Mouse (Mus musculus) granulocyte monocyte progenitor cell, adult 5-6 weeks (primary cell): Measurements from ENCODE around the gene Rnf19b. TPM values are rescaled to one million over a fixed set of nuclear protein-coding genes. Genes with fewer than 3 reads are reported as not detected.
A peak's percentile ranks its signal among the peaks of the same experiment; 100 is the strongest.

Experiments
- ATAC-seq: replicated peaks from 2 replicates; pipeline ENCODE4 v1.8.0; 2016; ENCODE audit warnings: mild to moderate bottlenecking, moderate TSS enrichment, inconsistent platforms; ENCODE audit not compliant: poor library complexity, severe bottlenecking
- total RNA-seq, 2 experiments: library from RNA; stranded (forward) in 1 of 2; stranded (reverse) in 1 of 2; fragments of 200-712, 200-1000 nt in 1 of 2; fragments of >200 nt in 1 of 2; fragmentation: Nextera tagmentation in 1 of 2; gene quantifications; 2 replicates each; pipeline ENCODE4 v1.2.3; 2014 to 2017

Rnf19b gene
- total RNA-seq, 2 experiments from 2014 or later = 30.6 to 75.1 TPM

DNA sequence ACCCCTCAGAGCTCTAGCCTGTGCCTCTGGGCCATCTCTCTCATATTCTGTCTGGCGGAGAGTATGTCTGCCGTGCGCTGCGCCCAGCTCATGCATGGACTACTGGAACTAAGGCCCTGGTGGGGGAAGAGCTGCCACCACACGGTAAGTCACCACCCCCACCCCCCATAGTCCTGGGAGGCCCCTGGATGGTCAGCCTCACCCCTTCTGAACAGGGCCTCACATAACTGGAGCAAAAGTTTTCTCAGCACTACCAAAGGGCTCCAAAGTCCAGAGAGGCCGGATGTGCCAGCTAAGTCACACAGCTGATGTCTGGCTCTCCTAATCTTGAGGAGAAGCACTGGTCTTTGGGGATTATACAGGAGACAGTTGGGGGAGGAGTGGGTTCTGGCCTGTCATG lies 52.7 kb downstream of the Rnf19b start:
- no peak for ATAC-seq

DNA sequence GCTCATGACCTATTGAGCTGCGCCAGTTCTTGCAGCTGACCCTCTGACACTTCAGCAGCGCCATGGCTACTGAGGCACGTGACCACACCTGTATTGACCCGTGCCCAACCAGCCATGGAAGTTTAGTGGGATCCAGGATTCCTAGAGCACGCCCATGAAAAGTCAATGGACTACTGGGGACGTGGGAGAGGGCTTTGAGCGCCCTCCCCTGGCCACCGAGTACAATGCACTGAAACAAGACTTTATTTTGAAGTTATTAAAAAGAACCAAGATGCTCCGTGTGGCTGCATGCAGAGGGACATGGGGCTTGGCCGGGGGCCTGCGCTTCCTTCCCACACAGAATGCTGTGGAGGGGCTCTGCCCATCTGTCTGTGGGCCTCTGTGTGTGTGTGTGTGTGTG lies 53.3 kb downstream of the Rnf19b start:
- no peak for ATAC-seq

DNA sequence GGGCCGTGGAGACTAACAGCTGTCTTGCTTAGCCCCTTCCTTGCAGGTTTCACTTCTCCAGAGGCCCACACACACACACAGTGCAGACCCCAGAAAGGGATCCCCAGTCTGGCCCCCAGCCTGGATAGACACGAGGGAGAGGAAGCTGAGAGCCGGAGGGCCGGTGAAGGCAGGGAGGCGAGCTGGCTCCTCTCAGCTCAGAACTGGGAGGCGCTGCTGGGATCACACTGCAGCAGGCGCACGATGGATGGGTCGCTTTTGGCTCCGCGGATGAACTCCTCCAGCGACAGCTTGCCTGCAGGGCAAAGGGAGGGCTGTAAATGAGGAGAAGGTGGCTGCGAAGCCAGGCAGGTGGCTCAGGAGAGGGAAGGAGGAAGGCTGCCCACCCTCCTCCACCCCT lies 54.2 kb downstream of the Rnf19b start:
- no peak for ATAC-seq

DNA sequence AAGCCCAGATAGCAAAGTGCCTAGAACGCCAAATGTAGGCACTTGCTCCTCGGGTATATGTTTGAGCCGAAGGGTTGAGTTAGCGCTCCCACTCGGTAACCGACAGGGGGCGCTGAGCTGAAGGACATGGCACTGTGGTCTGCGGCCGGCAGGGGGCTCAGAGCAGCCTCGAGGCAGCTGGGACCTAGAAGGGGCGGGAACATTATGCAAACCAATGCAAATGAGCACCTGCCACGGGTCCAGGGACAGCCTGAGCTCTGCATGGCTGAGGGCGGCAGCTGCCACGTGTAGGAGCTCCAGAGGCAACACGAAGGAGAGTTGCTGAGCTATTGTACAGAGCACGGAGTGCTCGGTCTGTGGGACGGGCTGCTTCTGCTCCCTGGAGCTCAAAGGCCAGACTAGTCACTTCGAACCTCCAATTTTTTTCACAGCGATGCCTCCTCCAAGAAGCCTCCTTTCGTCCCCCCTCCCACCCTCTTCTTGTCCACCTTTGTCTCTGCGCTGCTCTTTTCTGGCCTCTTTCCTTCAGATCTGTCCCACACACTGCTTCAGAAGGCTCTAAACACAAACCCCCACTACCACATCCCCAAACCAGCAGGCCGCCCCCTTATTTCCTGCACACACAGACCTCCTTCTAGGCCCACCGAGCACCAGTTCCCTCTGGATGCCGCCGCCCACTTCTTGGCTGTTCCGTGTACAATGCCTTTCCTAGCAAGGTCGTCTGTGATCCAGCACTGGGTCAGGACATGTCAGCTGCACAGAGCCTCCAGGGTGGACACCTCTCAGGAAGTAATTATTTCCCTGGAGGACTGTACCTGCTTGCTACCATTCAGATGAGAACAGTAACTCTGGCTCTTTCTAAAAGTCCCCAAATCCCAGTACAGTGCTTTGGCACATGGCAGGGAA lies 55.3 kb downstream of the Rnf19b start:
- ATAC-seq = peak; percentile 93

DNA sequence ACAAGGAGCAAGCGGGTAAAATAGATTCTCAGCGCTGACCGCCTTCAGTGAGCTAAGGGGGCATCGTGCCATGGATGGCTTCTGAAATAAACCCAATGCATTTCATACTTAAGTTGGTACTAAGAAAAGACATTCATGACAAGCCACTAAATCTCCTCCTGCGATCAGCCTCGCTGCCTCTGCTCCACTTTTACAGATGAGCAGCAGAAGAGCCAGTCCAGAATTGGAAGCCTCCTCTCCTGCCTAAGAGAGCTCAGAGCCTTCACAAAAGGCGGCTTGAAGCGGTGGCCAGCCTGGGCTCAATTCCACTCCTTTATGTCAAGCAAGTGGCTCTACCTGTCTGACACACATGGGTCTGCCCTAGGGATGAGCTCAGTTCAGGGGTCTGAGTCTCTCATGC lies 58.6 kb downstream of the Rnf19b start:
- no peak for ATAC-seq

DNA sequence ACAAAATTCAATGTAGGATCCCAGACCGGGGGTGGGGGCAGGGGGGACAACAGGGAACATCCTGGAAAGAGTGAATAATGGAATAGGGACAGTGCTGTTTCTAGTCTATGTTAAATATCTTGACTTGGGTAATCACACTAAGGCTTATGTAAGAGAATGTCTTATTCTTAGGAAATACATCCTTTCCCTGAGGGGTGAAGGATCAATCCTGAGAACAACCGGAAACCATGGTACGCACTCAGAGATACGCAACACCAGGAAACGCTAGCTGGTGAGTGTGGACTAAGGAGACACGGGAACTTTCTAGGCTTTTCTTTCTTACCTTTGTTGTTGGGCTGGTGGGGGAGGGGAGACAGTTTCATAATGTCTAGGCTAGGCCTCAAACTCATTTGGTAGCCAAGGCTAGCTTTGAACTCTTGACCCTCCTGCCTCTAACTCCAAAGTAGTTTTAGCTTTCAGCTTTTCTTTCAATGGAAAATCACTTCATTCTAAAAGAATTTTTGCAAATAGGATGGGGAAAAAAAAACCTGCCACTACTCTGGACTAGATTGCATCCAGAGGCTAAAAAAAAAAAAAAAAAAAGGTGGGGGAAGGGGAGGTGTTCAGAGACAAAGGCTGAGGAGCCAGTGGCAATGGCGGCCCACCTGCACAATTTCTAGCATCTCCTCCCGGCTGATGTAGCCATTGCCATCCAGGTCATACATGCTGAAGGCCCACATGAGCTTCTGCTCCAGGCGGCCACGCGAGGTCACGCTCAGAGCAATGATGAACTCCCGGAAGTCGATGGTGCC lies 59.8 kb downstream of the Rnf19b start:
- no peak for ATAC-seq

DNA sequence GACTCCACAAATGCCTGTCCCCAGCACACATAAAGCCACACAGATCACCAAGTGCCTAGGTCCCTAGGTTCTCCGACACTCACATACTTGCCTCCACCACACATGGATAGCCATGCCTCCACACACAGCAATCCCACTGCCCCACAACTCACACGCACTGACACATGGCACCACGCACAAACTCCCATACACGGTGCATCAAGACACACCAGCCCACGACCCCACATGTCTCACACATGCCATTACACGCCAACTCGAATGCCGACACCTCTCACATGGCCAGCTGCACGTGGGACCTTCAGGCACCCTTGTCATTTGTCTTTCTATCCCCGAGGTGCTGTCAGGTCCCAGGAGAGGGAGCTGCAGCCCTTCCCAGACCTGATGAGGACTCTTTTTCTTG lies 61.6 kb downstream of the Rnf19b start:
- ATAC-seq = no peak

DNA sequence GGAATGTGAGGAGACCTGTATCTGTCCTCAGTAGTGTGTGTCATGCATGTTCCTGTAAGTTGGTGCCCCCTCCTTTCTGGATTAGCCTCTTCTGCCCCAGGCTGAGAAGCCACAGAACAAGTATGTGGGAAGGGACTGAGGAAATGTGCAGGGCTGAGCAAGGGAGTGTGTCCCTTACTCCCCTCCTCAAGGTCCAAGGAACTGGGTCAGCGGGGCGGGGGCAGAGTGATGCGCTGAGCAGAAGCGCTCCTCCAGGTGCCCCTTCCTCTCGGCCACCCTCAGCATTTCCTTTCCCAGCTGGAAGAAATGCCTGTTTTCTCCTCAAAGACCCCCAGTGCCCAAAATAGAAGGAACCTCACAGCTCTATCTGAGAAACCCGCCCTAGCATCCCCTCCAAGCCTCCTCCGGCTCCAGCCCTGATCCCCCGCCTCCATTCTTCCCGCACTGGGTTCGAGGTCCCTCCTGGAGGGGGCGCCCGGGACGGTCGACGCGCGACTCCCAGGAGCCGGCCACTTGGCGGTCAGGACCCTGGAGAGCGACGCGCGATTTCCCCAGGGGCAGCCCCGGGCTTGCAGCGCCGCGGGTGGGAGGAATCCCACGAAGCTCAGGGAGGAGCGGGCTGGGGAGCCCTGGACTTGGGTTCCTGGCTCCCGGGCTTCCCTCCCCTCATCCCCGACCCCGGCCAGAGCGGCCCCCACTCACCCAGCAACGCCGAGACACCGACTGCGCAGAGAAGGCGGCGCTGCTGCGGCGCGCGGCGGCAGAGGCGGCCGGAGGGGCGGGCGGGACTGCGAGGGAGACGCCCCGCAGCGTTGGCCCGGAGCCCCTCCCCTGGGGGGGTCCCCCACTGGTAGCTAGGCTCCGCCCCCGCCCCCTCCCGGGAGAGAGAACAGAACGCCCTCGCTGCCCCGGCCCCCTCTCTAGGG lies 62.7 kb downstream of the Rnf19b start:
- ATAC-seq = peak; percentile 90

DNA sequence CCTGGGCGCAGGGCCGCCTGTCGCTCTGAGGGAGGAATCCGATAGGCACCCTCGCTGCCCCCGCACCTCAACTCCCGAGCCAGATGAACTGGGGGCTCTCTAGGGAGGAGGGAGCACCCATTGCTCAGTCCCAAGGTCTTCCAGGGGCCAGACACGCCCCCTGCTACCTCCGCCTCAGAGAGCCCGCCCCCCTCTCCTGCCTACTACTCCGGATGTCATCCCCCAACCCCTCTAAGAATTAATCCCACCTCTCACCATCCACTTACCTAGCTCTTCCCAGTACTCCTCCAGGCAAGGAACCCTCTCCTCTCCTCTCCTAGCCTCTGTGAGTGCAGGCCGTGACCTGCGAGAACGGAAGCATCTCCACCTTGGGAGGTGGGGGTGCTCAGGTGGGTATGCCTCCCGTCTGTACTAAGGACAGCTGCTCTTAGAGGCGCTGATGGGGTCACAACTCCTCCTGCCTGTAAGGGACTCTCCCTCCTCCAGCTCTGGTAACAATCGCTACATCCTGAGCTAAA lies 63.6 kb downstream of the Rnf19b start, which contains the start of gene Hpca:
Gene Hpca, minus strand, starts transcription at position 468 of the 518 bp plus-strand sequence.
- ATAC-seq = no peak

DNA sequence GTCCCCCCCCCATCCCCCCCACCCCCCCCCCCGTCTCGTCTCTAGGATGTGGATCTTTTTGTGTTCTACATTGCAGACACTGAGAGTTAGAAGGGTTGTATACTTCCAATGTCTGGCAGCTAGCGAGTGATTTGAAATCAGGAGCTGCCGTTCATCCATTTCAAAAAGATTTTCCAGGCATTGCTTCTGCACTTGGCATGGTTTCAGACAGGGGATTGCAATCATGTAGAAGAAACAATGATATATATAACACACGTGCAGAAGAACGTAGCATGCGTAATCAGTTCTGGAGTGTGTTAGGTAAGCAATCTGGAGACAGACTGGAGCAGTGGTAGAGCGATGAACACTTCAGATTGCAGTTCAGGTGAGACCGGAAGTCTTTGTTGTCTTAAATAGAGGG lies 64.0 kb downstream of the Rnf19b start:
- no peak for ATAC-seq

DNA sequence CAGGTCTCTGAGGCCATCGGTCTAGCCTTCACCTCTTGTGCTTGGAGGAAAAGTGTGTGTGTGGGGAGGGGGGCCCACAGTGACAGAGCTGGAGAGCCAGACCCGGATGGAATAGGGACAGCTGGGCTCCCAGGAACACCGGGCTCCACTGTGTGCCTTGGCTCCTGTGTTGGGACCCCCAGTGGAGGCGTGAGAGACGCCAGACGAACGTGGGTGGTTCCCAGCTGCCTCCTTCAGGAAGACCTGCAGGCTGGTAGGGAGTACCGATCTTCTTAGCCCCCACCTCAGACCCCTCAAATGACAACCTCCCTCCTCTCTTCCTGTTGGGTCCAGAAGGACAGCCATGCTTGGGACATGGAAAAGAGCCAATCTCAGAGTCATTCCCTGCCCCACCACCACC lies 64.6 kb downstream of the Rnf19b start:
- no peak for ATAC-seq

DNA sequence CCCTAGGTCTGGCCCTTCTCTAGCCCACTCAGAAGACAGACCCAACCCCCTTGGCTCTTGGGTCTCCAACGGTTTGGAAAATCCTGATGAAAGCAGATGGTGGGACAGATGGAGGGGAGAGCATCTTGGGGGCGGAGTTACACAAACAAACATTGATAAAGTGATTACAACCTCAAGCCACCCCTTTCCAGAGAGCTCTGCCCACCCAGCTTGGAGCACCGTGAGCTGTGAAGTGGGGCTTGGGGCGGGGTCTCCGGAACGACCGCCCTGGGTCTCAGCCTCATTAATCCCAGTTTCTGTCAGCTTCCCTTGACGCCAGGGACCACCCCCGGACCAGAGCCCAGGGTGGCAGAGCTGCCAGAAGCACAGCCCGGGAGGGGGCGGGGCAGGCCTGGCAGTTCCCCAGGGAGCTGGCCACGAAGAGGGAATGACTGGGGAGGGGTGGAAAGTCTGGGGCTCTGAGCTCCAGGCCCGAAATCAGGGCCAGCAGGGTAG lies 66.6 kb downstream of the Rnf19b start:
- ATAC-seq = no peak

DNA sequence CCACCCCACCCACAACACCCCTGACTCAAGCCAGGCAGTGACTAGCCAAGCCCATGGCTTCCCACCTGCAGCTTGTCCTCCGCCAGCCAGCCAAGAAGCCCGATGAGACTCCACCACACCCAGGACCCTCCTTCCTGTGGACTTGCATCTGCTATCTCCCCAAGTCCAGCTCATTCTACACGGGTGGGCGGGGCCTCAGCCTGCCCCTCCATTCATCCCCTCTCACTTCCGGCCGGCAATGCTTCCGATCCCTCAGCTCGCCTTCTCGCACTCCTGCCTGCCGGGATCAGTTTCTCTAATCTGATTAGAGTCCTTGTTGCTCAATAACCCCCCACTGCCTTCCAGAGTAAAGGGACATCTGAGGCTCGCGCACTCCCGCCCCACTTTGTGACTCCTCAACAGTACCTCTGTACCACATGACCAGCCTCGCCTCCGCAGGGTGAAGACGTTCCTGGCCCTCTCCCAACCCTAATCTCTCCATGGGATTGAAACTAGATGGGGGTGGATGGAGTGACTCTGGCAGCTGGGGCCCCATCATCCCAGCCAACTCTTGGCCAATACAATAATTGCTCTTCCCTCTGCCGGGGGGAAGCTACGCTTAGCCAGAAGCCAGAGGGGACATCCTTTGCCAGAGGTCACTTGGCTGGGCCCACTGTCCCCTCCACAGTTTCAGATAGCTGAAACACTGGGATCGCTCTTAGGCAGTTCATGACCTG lies 67.8 kb downstream of the Rnf19b start:
- no peak for ATAC-seq

DNA sequence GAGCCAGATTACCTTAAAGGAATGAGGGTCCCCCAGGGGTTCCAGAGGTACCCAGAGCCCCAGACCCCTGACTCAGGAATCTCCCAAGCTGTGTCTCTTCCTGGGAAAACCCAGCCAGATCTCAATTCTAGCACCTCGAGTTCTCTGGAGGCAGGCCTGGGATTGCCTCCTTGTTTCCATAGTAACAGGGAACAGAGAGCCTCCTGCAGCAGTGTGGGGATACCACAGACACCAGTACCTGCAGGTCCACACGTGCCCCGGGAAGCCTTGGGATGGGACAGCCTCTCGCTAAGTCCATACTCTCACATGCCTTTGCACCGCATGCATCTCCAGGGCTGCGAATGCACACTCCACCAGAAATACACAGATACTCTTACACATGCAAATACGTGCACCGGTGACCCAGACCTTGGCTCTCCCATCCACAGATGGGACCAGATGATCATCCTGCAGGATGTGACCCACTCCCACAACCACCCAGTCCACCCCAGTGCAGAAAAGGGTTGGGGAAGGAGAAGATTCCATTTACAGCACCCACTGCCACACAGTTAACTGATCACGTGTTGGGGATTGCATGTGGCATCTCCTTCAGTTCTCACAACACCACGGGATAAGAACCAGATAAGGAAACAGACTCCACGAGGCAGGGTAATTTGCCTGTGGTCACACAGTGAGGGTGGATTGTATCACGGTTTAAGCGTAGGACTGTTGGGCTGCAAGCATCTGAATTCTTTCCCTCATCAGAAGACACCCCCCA lies 70.7 kb downstream of the Rnf19b start:
- no peak for ATAC-seq

DNA sequence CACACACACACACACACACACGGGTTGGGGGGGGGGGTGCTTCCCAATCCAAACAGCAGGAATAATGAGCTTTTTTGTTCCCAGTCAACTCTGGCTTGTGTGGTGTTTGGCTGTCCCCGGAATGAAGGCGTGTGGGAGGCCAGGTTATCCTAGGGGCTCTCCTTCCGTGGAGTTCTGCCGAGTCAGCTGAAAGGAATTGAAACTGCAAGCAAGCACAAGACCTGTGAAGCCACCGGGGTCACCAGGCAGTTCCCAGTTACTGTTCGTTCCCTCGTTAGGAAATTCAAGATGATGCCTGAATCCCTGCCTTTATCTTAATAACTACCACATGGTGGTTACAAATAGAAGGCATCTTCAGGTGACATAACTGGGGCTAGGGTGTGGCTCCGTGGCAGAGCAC lies 71.3 kb downstream of the Rnf19b start:
- no peak for ATAC-seq

DNA sequence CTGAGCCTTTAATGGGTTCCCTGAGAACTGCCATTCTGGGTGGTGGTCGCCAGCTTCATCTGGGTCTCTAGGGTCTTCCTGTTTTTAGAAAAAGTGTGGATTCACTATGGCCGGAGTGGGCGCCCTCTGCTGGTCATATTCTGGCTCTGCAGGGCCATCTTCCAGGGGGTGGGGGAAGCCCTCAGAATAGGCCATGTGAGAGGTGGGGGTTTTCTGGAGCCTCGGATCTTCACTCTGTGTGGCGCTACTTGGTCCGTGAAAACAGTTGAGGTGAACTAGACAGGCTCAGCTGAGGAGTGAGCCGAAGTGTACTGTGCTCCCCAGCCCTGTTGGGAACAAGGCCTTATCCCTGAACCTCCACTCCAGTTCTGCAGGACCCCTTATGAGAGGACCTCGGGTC lies 72.1 kb downstream of the Rnf19b start:
- ATAC-seq = peak; percentile 55; the same call in 1 of the 2 replicates

DNA sequence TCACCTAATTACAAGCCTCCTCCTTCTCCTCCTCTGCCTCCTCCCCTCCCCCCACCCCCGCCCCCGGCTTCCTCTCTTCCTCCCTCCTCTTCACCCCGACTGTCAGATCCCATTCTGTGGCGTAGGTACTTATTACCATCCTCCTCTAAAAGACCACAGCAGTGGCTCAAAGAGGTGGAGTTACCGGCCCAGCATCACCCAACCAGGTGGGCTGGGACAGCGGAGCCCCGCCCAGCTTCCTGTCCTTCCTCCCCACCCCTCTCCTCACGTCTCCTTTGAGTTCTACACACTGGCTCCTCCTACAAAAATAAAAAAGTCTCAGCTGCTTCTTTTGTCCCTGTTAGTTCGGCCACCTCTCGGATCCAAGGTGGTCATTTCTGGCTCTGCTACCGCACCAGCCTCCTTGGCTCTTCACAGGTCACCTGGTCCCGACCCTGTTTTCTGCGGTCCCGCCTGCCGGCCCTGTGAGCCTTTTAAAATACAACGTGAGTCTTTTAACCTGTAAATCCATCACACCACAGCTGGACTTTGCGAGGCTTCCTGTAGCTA lies 72.8 kb downstream of the Rnf19b start:
- ATAC-seq = peak; percentile 66
